8 mouse cellular contexts compared by ENCODE assay signal in the genomic region with DNA sequence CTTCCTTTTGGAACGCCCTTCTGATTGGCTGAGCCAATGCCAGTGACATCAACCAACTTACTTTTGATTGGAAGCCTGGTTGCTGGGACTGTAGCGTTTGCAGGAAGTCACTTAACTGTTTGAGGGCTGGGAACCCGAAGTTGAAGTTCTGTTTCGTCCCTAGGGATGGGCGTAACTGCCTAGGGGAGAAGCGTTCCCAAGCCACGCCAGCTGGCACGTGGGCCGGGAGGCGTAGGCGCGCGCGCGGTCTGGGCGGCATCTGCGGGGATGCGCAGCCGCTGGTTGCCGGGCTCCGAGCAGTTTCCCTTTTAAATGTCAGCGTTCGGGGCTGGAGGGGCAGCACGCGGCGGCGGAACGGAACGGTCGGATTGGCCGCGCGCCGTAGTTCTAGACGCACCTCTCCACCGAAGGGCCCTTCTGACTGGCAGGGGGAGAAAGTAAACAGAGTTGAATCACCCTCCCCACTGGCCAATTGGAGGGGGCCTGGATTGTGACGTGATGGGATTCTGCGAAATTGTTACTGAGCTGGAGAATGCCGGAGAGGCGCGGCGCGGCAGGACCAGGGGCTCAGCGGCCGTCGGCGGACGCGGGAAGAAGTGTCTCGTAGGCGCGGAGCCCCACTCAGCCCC. TPM values are rescaled to one million over a fixed set of nuclear protein-coding genes. Genes with fewer than 3 reads are reported as not detected.
DNase-seq lines count a peak whose midpoint lies in the region; ATAC-seq lines count a peak whose summit lies in the region.

A gene (plus strand): TSS at position 538 of the 629 bp plus-strand sequence.

- peak within 1 kb of the TSS; percentile 98 for H3K4me3 ChIP-seq in brown adipose tissue, adult 24 weeks (ENCODE audit: insufficient read depth, low read depth, low read length)
- peak within 1 kb of the TSS; percentile 67 for H3K4me3 ChIP-seq in heart, embryonic 11.5 days (ENCODE audit: low read depth, low read length)
- H3K4me3 ChIP-seq in kidney, embryonic 15.5 days (replicated peaks): peak within 1 kb of the TSS; percentile 57

- H3K27ac ChIP-seq in brown adipose tissue, adult 24 weeks (replicated peaks; ENCODE audit: low read depth, low read length): peak within 1 kb of the TSS; percentile 99
- peak within 1 kb of the TSS; percentile 75 for H3K27ac ChIP-seq in heart, embryonic 11.5 days (ENCODE audit: low read depth, low read length)
- peak within 1 kb of the TSS; percentile 86 for H3K27ac ChIP-seq in kidney, embryonic 15.5 days

- under 1% methylated on average over 52 of the region's 52 CpGs for WGBS in heart, embryonic 11.5 days (ENCODE audit: insufficient replicate concordance)
- under 1% methylated on average over 52 of the region's 52 CpGs for WGBS in kidney, embryonic 15.5 days

- no peaks in the 10 kb centered on the region for H3K9me3 ChIP-seq in heart, embryonic 11.5 days (replicated peaks; ENCODE audit: control insufficient read depth, low read length)
- no peaks in the 10 kb centered on the region for H3K9me3 ChIP-seq in kidney, embryonic 15.5 days (replicated peaks)

- peak within 1 kb of the TSS; percentile 72 for H3K9ac ChIP-seq in heart, embryonic 11.5 days (ENCODE audit: low read depth, low read length)
- peak within 1 kb of the TSS; percentile 57 for H3K9ac ChIP-seq in kidney, embryonic 15.5 days

- peak; percentile 88 for ATAC-seq in erythroid progenitor cell, adult 5-6 weeks (replicated peaks; ENCODE audit: low FRiP score, poor library complexity, severe bottlenecking)
- peak; percentile 87 for ATAC-seq in heart, embryonic 11.5 days (replicated peaks; ENCODE audit: insufficient number of reproducible peaks, low FRiP score, low TSS enrichment)
- peak; percentile 94 for ATAC-seq in kidney, embryonic 15.5 days (replicated peaks; ENCODE audit: low FRiP score)

- peaks cover 14% of the 10 kb centered on the region for H3K27me3 ChIP-seq in heart, embryonic 11.5 days (ENCODE audit: control insufficient read depth, insufficient read depth, low read length)
- peaks cover 16% of the 10 kb centered on the region for H3K27me3 ChIP-seq in kidney, embryonic 15.5 days

- peak; percentile 91 to 92 for DNase-seq in B cell, adult 2 months
- DNase-seq in liver: peak; percentile 84
- peak; percentile 91 to 94 for DNase-seq in monocyte, adult 2 months (ENCODE audit: low read depth in 1 of 2, low spot score in 2 of 2)
- peak; percentile 90 for DNase-seq in spleen, postnatal 36 days (ENCODE audit: low spot score in 2 of 2)

- H3K4me1 ChIP-seq in brown adipose tissue, adult 24 weeks (ENCODE audit: control insufficient read depth, insufficient read depth, insufficient read length, low read length): peaks cover 22% of the 10 kb centered on the region
- H3K4me1 ChIP-seq in heart, embryonic 11.5 days (ENCODE audit: control insufficient read depth, insufficient read depth, low read length): peaks cover 6% of the 10 kb centered on the region; the same call in 1 of the 2 replicates
- peaks cover 41% of the 10 kb centered on the region for H3K4me1 ChIP-seq in kidney, embryonic 15.5 days

- no peaks in the 10 kb centered on the region for H3K36me3 ChIP-seq in heart, embryonic 11.5 days (ENCODE audit: control insufficient read depth, insufficient read depth, low read length)
- no peaks in the 10 kb centered on the region for H3K36me3 ChIP-seq in kidney, embryonic 15.5 days

- H3K4me2 ChIP-seq in heart, embryonic 11.5 days: peak within 1 kb of the TSS; percentile 87
- H3K4me2 ChIP-seq in kidney, embryonic 15.5 days: peak within 1 kb of the TSS; percentile 95

RNA-seq across cellular contexts. Expression of the gene that starts here (rescaled TPM):
- 61.4 and 63.8 TPM in 2 replicates for polyA plus RNA-seq in brown adipose tissue, adult 24 weeks (2012; ENCODE audit: insufficient read depth, insufficient read length, missing spikeins)
- total RNA-seq in erythroid progenitor cell, adult 5-6 weeks (2015; ENCODE audit: low replicate concordance): 1.1 and 2.9 TPM in 2 replicates
- total RNA-seq in erythroid progenitor cell, adult 5-6 weeks (2017; ENCODE audit: low replicate concordance): 4.2 and 4.5 TPM in 2 replicates
- 1.2 and 1.6 TPM in 2 replicates for polyA plus RNA-seq in heart, embryonic 11.5 days (2014; fragmentation: Nextera tagmentation; extraction: Ambion mirVana)
- polyA plus RNA-seq in kidney, embryonic 15.5 days (2015; fragmentation: Nextera tagmentation; extraction: Ambion mirVana): 5.3 and 6.0 TPM in 2 replicates

Comparison
In these comparisons a context has a peak if more than half of its experiments do, and no peak if none do; other contexts are left out.
1. Peak in every context shown above with its lines: DNase-seq, ATAC-seq, H3K4me3 ChIP-seq and H3K27ac ChIP-seq.